Mouse (Mus musculus): ENCODE results near the gene Tnfrsf18. TPM values are rescaled to one million over a fixed set of nuclear protein-coding genes. Genes with fewer than 3 reads are reported as not detected.
A peak's percentile ranks its signal among the peaks of the same experiment; 100 is the strongest.

The Tnfrsf18 gene
- polyA plus RNA-seq, 1 experiment from 2014 or later, result 0.53 TPM

GRCm38 (mm10) chr4:156059261-156059660 lies 33.3 kb downstream of the Tnfrsf18 start, which contains the start of gene Ttll10:
Gene Ttll10 (minus strand): TSS chr4:156059414.
- Histone ChIP-seq H3K4me3 (ENCODE audit: low read depth, low read length) (no peak within 1 kb of the TSS), H3K4me1 (ENCODE audit: control insufficient read depth, insufficient read depth, low read length) (0 out of 2 replicates have a peak, but pooled peaks cover 4% of the 10 kb centered on the region), H3K9me3 (replicated peaks; ENCODE audit: control insufficient read depth, low read length) (no peaks in the 10 kb centered on the region), H3K9ac (ENCODE audit: low read length) (no peak within 1 kb of the TSS), H3K27ac (ENCODE audit: low read depth, low read length) (no peak within 1 kb of the TSS), H3K27me3 (replicated peaks; ENCODE audit: control insufficient read depth, insufficient read depth, low read length) (no peaks in the 10 kb centered on the region), H3K36me3 (ENCODE audit: control insufficient read depth, insufficient read depth, low read length) (no peaks in the 10 kb centered on the region), H3K4me2 (ENCODE audit: low read length) (no peak within 1 kb of the TSS)
- DNase-seq (ENCODE audit: low spot score) (no peak), ATAC-seq (no peak)
- WGBS, result 53% methylated on average over 5 of the region's 5 CpGs

GRCm38 (mm10) chr4:156059713-156060112 lies 33.7 kb downstream of the Tnfrsf18 start:
- WGBS, result 40% methylated on average over 10 of the region's 10 CpGs
- H3K36me3 ChIP-seq (ENCODE audit: control insufficient read depth, insufficient read depth, low read length), result no peaks in the 10 kb centered on the region

GRCm38 (mm10) chr4:156063861-156064509 lies 38.0 kb downstream of the Tnfrsf18 start:
- no peak for ATAC-seq
- no peak overlapping the region for H3K4me2 ChIP-seq (ENCODE audit: low read length)
- H3K4me3 ChIP-seq (ENCODE audit: low read depth, low read length), result no peak overlapping the region
- WGBS, result 0% methylated on average over 4 of the region's 4 CpGs
- peak; percentile 25 for DNase-seq (ENCODE audit: low spot score)
- H3K9ac ChIP-seq (ENCODE audit: low read length), result no peak overlapping the region
- no peaks in the 10 kb centered on the region for H3K27me3 ChIP-seq (replicated peaks; ENCODE audit: control insufficient read depth, insufficient read depth, low read length)
- no peak overlapping the region for H3K27ac ChIP-seq (ENCODE audit: low read depth, low read length)
- no peaks in the 10 kb centered on the region for H3K9me3 ChIP-seq (replicated peaks; ENCODE audit: control insufficient read depth, low read length)
- no peaks in the 10 kb centered on the region for H3K36me3 ChIP-seq (ENCODE audit: control insufficient read depth, insufficient read depth, low read length)
- 0 out of 2 replicates have a peak, but pooled peaks cover 4% of the 10 kb centered on the region for H3K4me1 ChIP-seq (ENCODE audit: control insufficient read depth, insufficient read depth, low read length)

More at GRCm38 (mm10) chr4:156059713-156060112, 33.7 kb downstream of the Tnfrsf18 start:
- H3K9me3 ChIP-seq (replicated peaks; ENCODE audit: control insufficient read depth, low read length), result no peaks in the 10 kb centered on the region
- DNase-seq (ENCODE audit: low spot score), result no peak
- 0 out of 2 replicates have a peak, but pooled peaks cover 4% of the 10 kb centered on the region for H3K4me1 ChIP-seq (ENCODE audit: control insufficient read depth, insufficient read depth, low read length)
- H3K4me3 ChIP-seq (ENCODE audit: low read depth, low read length), result no peak overlapping the region
- H3K9ac ChIP-seq (ENCODE audit: low read length), result no peak overlapping the region
- no peak for ATAC-seq
- no peak overlapping the region for H3K27ac ChIP-seq (ENCODE audit: low read depth, low read length)
- H3K27me3 ChIP-seq (replicated peaks; ENCODE audit: control insufficient read depth, insufficient read depth, low read length), result no peaks in the 10 kb centered on the region
- no peak overlapping the region for H3K4me2 ChIP-seq (ENCODE audit: low read length)

DNA sequence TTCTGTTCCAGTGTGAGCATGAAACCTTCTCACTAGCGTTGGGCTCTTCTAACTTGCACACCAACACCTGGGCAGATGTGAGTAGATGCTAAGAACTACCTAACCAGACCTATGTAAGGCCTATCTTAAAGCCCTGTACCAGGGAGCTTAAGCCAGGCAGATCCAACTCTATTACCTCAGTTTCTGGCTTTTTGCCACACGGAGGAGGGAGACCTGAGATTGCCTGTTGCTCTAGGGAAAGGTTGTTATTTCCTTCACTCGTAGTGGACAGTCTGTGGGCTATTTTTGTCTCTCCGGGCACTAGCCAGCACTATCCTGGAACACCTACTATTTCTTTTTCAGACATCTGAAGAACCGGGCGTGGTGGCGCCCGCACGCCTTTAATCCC lies 38.5 kb downstream of the Tnfrsf18 start:
- Histone ChIP-seq H3K4me2 (ENCODE audit: low read length) (no peak overlapping the region), H3K9me3 (replicated peaks; ENCODE audit: control insufficient read depth, low read length) (no peaks in the 10 kb centered on the region), H3K36me3 (ENCODE audit: control insufficient read depth, insufficient read depth, low read length) (no peaks in the 10 kb centered on the region), H3K9ac (ENCODE audit: low read length) (no peak overlapping the region), H3K27me3 (replicated peaks; ENCODE audit: control insufficient read depth, insufficient read depth, low read length) (no peaks in the 10 kb centered on the region), H3K27ac (ENCODE audit: low read depth, low read length) (no peak overlapping the region), H3K4me1 (ENCODE audit: control insufficient read depth, insufficient read depth, low read length) (0 out of 2 replicates have a peak, but pooled peaks cover 4% of the 10 kb centered on the region), H3K4me3 (ENCODE audit: low read depth, low read length) (no peak overlapping the region)
- DNase-seq (ENCODE audit: low spot score) (no peak), ATAC-seq (no peak)
- WGBS, result 86% methylated on average over 9 of the region's 9 CpGs

DNA sequence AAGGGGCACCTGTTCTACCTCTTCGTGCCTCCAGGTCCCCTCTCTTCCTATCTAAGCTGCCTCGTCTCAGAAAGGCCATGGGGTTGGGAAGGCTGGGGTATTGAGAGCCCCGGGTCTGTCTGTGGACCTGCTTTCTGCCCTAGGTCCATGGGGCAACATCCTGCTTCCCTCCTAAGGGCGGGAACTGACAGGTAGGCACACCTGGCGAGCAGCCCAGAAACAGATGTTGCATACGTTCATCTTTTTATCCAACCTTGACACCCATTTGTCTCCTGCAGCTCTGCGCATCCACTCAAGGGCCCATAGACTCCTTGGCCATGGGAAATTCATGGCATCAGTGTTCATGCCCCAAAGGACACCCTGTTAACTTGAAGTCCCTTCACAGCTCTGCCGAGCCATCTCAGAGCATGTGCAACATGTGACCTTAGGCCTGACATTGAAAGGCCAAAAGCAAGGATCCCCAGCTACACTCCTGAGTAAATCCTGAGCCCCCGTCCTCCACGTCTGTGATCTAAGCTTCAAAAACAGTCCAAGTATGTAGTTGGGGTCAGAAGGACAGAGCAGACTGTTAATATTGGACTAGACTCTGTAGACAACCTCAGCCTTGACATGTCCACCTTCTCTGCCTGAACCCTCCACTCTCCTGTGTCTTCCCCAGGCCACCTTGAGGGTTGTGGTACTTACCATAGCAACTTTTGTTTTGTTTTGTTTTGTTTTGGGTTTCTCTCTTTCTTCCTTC lies 39.4 kb downstream of the Tnfrsf18 start:
- H3K4me2 ChIP-seq (ENCODE audit: low read length), result no peak overlapping the region
- no peak for DNase-seq (ENCODE audit: low spot score)
- ATAC-seq, result no peak
- no peak overlapping the region for H3K27ac ChIP-seq (ENCODE audit: low read depth, low read length)
- H3K4me1 ChIP-seq (ENCODE audit: control insufficient read depth, insufficient read depth, low read length), result peaks cover 6% of the 10 kb centered on the region; the same call in 1 of the 2 replicates
- H3K9ac ChIP-seq (ENCODE audit: low read length), result no peak overlapping the region
- H3K27me3 ChIP-seq (replicated peaks; ENCODE audit: control insufficient read depth, insufficient read depth, low read length), result no peaks in the 10 kb centered on the region
- H3K4me3 ChIP-seq (ENCODE audit: low read depth, low read length), result no peak overlapping the region
- H3K9me3 ChIP-seq (replicated peaks; ENCODE audit: control insufficient read depth, low read length), result no peaks in the 10 kb centered on the region
- WGBS, result 92% methylated on average over 10 of the region's 10 CpGs
- H3K36me3 ChIP-seq (ENCODE audit: control insufficient read depth, insufficient read depth, low read length), result no peaks in the 10 kb centered on the region

DNA sequence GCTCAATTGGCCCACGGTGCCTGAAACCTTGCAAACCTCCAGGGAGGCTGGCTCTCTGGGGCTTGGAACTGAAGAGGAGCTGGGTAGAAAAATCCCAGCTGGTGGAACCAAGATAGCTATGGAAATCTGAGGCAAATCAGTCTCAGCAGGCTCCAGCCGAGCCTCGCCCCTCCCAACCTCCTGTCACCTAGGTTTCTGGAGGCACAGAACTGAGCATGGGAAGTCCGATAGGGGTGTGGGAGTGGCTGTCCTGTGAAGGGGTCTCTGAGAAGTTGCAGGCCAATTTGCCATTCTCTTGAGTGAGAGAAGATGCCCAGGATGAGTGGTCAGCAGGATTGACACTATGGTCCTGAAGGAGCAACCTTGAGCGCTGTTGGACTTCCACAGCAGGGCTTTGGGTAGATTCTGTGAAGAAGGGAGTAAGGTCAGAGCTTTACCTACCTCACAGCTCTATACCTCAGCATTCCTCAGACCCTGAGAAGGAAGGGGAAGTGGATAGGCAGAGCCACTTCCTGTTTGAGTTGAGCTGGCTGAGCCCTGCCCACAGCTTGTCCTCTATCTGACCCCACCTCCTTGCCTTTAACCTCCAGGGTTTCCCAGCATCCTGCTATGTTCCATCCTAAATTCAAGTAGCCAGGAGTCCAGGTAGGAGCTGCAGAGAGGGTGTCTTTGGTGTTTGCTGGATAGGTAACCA lies 41.4 kb downstream of the Tnfrsf18 start:
- Histone ChIP-seq H3K4me1 (ENCODE audit: control insufficient read depth, insufficient read depth, low read length) (peaks cover 10% of the 10 kb centered on the region; the same call in 1 of the 2 replicates), H3K27me3 (replicated peaks; ENCODE audit: control insufficient read depth, insufficient read depth, low read length) (no peaks in the 10 kb centered on the region), H3K36me3 (ENCODE audit: control insufficient read depth, insufficient read depth, low read length) (no peaks in the 10 kb centered on the region), H3K9ac (ENCODE audit: low read length) (no peak overlapping the region), H3K9me3 (replicated peaks; ENCODE audit: control insufficient read depth, low read length) (no peaks in the 10 kb centered on the region), H3K4me3 (ENCODE audit: low read depth, low read length) (no peak overlapping the region), H3K27ac (ENCODE audit: low read depth, low read length) (no peak overlapping the region), H3K4me2 (ENCODE audit: low read length) (no peak overlapping the region)
- ATAC-seq, result no peak
- no peak for DNase-seq (ENCODE audit: low spot score)
- WGBS, result 83% methylated on average over 5 of the region's 5 CpGs

GRCm38 (mm10) chr4:156069701-156070100 lies 43.7 kb downstream of the Tnfrsf18 start:
- H3K4me2 ChIP-seq (ENCODE audit: low read length), result no peak overlapping the region
- ATAC-seq (no peak), DNase-seq (ENCODE audit: low spot score) (no peak)
- H3K36me3 ChIP-seq (ENCODE audit: control insufficient read depth, insufficient read depth, low read length), result no peaks in the 10 kb centered on the region
- H3K27ac ChIP-seq (ENCODE audit: low read depth, low read length), result no peak overlapping the region
- H3K27me3 ChIP-seq (replicated peaks; ENCODE audit: control insufficient read depth, insufficient read depth, low read length), result no peaks in the 10 kb centered on the region
- H3K4me1 ChIP-seq (ENCODE audit: control insufficient read depth, insufficient read depth, low read length), result peaks cover 5% of the 10 kb centered on the region; the same call in 1 of the 2 replicates
- no peaks in the 10 kb centered on the region for H3K9me3 ChIP-seq (replicated peaks; ENCODE audit: control insufficient read depth, low read length)
- H3K9ac ChIP-seq (ENCODE audit: low read length), result no peak overlapping the region
- H3K4me3 ChIP-seq (ENCODE audit: low read depth, low read length), result no peak overlapping the region
- 91% methylated on average over 8 of the region's 8 CpGs for WGBS

- no peak overlapping the region for H3K9ac ChIP-seq (ENCODE audit: low read length)
- H3K36me3 ChIP-seq (ENCODE audit: control insufficient read depth, insufficient read depth, low read length), result no peaks in the 10 kb centered on the region
- no peaks in the 10 kb centered on the region for H3K27me3 ChIP-seq (replicated peaks; ENCODE audit: control insufficient read depth, insufficient read depth, low read length)
- H3K27ac ChIP-seq (ENCODE audit: low read depth, low read length), result no peak overlapping the region
- ATAC-seq, result no peak
- H3K4me2 ChIP-seq (ENCODE audit: low read length), result no peak overlapping the region
- H3K9me3 ChIP-seq (replicated peaks; ENCODE audit: control insufficient read depth, low read length), result no peaks in the 10 kb centered on the region
- 45% methylated on average over 6 of the region's 6 CpGs for WGBS
- DNase-seq (ENCODE audit: low spot score), result no peak
- H3K4me3 ChIP-seq (ENCODE audit: low read depth, low read length), result no peak overlapping the region
- peaks cover 5% of the 10 kb centered on the region; the same call in 1 of the 2 replicates for H3K4me1 ChIP-seq (ENCODE audit: control insufficient read depth, insufficient read depth, low read length)
Measured at GRCm38 (mm10) chr4:156070276-156070675, 44.3 kb downstream of the Tnfrsf18 start.
